Mouse (Mus musculus): ENCODE data around the gene Rbms1.

Gene Rbms1

GRCm38 (mm10) chr2:60705426-60705825 is 257.6 kb downstream of the Rbms1 start:
- DNase-seq, result no peak

- no peak for DNase-seq
Measured at GRCm38 (mm10) chr2:60703315-60703714, 259.7 kb downstream of the Rbms1 start.

DNA sequence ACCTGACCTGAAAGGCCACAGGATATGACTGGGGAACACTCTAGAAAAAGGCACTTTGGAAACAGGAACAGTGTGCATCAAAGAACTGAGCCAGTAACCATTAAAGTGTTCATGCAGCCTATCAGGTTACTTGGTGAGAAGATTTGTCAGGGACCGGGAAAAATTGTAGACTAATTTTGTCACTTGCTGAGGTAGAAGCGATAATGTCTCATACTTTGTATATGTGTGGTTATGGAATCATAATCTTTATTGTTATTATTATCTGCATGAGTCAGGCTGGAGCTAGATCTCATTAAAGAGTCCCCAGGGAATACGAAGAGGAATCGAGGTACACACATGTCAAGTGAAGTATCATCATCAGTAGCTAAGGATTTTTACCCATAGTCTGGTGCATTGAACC is 262.0 kb downstream of the Rbms1 start:
- DNase-seq, result no peak

Data from right cerebral cortex, postnatal 25 days (tissue).